25 mouse cellular contexts compared by ENCODE assay signal in the genomic region with DNA sequence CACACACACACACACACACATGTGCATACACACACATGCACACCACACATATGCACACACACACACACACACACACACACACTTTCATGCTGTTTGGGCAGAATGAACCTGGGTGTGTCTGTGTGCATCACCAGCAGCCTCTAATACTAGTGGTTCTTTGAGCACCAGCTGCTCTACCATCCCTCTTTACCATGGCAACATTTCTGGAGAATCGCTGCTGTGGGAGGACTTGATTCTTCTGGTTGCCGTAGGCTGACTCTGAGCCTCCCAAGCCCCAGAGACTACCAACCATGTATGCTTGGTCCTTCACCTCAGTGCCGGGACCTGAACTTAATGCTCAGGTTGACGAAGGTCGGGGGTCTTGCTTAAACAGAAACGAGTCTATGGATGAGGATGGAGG. TPM values are rescaled to one million over a fixed set of nuclear protein-coding genes. Genes with fewer than 3 reads are reported as not detected.
DNase-seq lines count a peak whose midpoint lies in the region.
"Had no signal": no experiment of that assay in that cellular context is flagged by ENCODE, and none has a peak within 500 bp of the region (broad histone marks: within the 10 kb centered on the region; RNA-seq: fewer than 3 reads in every experiment).

No protein-coding gene starts in this region.

- no peak overlapping the region for H3K4me3 ChIP-seq in heart, embryonic 10.5 days
- H3K4me3 ChIP-seq: embryonic facial prominence, embryonic 10.5 days; heart, adult 2 months; heart, embryonic 15.5 days; hindbrain, embryonic 15.5 days; limb, embryonic 12.5 days; midbrain, embryonic 10.5 days had no signal

- H3K9me3 ChIP-seq in heart, embryonic 10.5 days, result no peaks in the 10 kb centered on the region
- H3K9me3 ChIP-seq: embryonic facial prominence, embryonic 10.5 days; heart, embryonic 15.5 days; hindbrain, embryonic 15.5 days; limb, embryonic 12.5 days; midbrain, embryonic 10.5 days had no signal

- WGBS in heart, embryonic 10.5 days, result 79% methylated on average over 6 of the region's 6 CpGs

- H3K27ac ChIP-seq in heart, embryonic 10.5 days, result no peak overlapping the region
- H3K27ac ChIP-seq: embryonic facial prominence, embryonic 10.5 days; heart, adult 2 months; heart, embryonic 15.5 days; hindbrain, embryonic 15.5 days; limb, embryonic 12.5 days; midbrain, embryonic 10.5 days; stomach, postnatal 0 days had no signal

- H3K36me3 ChIP-seq in heart, embryonic 10.5 days, result no peaks in the 10 kb centered on the region
- H3K36me3 ChIP-seq: embryonic facial prominence, embryonic 10.5 days; heart, embryonic 15.5 days; hindbrain, embryonic 15.5 days; limb, embryonic 12.5 days; midbrain, embryonic 10.5 days had no signal

- H3K27me3 ChIP-seq in heart, embryonic 10.5 days (ENCODE audit: insufficient read depth, poor library complexity, severe bottlenecking), result 0 out of 2 replicates have a peak, but pooled peaks cover 10% of the 10 kb centered on the region
- H3K27me3 ChIP-seq: heart, embryonic 15.5 days; hindbrain, embryonic 15.5 days; limb, embryonic 12.5 days; Patski had no signal

- no peaks in the 10 kb centered on the region for H3K4me1 ChIP-seq in heart, embryonic 10.5 days
- H3K4me1 ChIP-seq: hindbrain, embryonic 15.5 days; limb, embryonic 12.5 days; midbrain, embryonic 10.5 days had no signal

- peak; percentile 50 for DNase-seq in heart, embryonic 10.5 days (ENCODE audit: low spot score)
- no peak for DNase-seq in heart, adult 9 months (ENCODE audit: low spot score in 2 of 2)
- peak; percentile 45 to 68 for DNase-seq in right cerebral cortex, postnatal 10 days (ENCODE audit: low spot score in 2 of 2)
- DNase-seq in right cerebral cortex, postnatal 25 days, result no peak
- peak; percentile 22 to 43 for DNase-seq in left cerebral cortex, adult 18-20 months (ENCODE audit: low spot score in 2 of 2)
- peak; percentile 74 for DNase-seq in telencephalon, adult 2 months (ENCODE audit: low read depth, low spot score)
- no peak for DNase-seq in ovary, postnatal 10 days (ENCODE audit: low spot score)
- DNase-seq in gastrocnemius, postnatal 10 days, result no peak
- DNase-seq: adrenal gland, postnatal 36 days; cerebellum, adult 11 months; cerebellum, adult 9-11 months; gastrocnemius, postnatal 14 days; heart, adult 2 months; heart, postnatal 36 days; kidney, adult 8-10 months; kidney, postnatal 10 days; liver, postnatal 0 days; lung, postnatal 10 days had no signal

RNA-seq across cellular contexts. Expression of a gene that starts 28.4 kb away (rescaled TPM):
- polyA plus RNA-seq in heart, embryonic 10.5 days (2016; fragmentation: Nextera tagmentation; extraction: Ambion mirVana), result 161 and 170 TPM in 2 replicates
- total RNA-seq in left cerebral cortex, adult 18-20 months (2021), result 10 to 100 TPM; 38.7 to 41.3 TPM
- total RNA-seq in gastrocnemius, postnatal 10 days (2021), result 10 to 100 TPM; 88.6 to 89.5 TPM

Comparison
In these comparisons a context has a peak if more than half of its experiments do, and no peak if none do; other contexts are left out.
1. DNase-seq: peak in heart, embryonic 10.5 days (single experiment), right cerebral cortex, postnatal 10 days (2 of 2), left cerebral cortex, adult 18-20 months (2 of 2) and telencephalon, adult 2 months (single experiment); none in heart, adult 9 months (0 of 2), right cerebral cortex, postnatal 25 days (single experiment), ovary, postnatal 10 days (single experiment) and gastrocnemius, postnatal 10 days (single experiment).